Mouse (Mus musculus) olfactory bulb, adult 2 months (tissue): ENCODE data around the gene Serpinf1.

Source experiments
- CTCF ChIP-seq: fragments of 200-500 bp; IDR thresholded peaks from 2 replicates; pipeline ENCODE4 v1.5.1; 2012; ENCODE audit warnings: low read depth, mild to moderate bottlenecking, low read length, moderate library complexity; ENCODE audit not compliant: insufficient read depth
- POLR2A ChIP-seq: fragments of 200-500 bp; IDR thresholded peaks from 2 replicates; pipeline ENCODE4 v1.6.1; 2012; ENCODE audit warnings: mild to moderate bottlenecking, low read depth, low read length, moderate library complexity; ENCODE audit not compliant: insufficient read depth

DNA sequence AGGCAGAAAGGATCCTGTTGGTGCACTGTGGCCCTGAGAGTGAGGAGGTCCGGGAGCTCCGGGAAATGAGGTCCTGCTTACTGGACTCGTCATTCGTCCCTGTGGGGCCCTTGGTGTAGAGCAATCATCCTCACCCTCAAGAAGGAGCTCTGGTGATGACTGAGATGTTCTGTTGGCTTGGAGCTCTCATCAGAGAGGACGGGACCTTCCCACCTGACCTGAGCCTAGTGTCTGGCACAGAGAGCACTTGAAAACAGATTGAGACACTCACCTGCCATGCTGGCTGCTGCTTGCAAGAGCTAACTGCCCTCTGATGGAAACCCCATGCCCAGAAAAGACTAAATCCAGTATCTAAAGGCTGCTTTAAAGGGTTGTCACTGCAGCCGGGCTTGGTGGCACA, 17.7 kb downstream of the Serpinf1 start:
- TF ChIP-seq CTCF (no peak), POLR2A (no peak)
